Mouse (Mus musculus) midbrain, embryonic 15.5 days (tissue): ENCODE data around the gene Dph1. TPM values are rescaled to one million over a fixed set of nuclear protein-coding genes. Genes with fewer than 3 reads are reported as not detected.

Experiments used
- ATAC-seq: fragments of 200-750 bp; cut with Nextera tagmentation; replicated peaks from 2 replicates; pipeline ENCODE4 v1.8.0; 2017; ENCODE audit warnings: moderate TSS enrichment
- H3K27ac ChIP-seq: fragments of 300-500 bp; sonication (generic); 2 replicates; pipeline ENCODE4 v1.5.1; 2015; ENCODE audit warnings: mild to moderate bottlenecking, inconsistent platforms
- H3K27me3 ChIP-seq: fragments of 300-500 bp; sonication (generic); replicated peaks from 2 replicates; pipeline ENCODE4 v1.6.1; 2015; ENCODE audit warnings: inconsistent platforms
- H3K36me3 ChIP-seq: fragments of 300-500 bp; sonication (generic); replicated peaks from 2 replicates; pipeline ENCODE4 v1.6.1; 2015; ENCODE audit warnings: inconsistent platforms
- H3K4me1 ChIP-seq: fragments of 300-500 bp; sonication (generic); 2 replicates; pipeline ENCODE4 v1.6.1; 2015; ENCODE audit warnings: inconsistent platforms
- H3K4me2 ChIP-seq: fragments of 300-500 bp; sonication (generic); 2 replicates; pipeline ENCODE4 v1.6.1; 2015; ENCODE audit warnings: inconsistent platforms, mild to moderate bottlenecking, moderate library complexity
- H3K4me3 ChIP-seq: fragments of 300-500 bp; sonication (generic); 2 replicates; pipeline ENCODE4 v1.5.1; 2015; ENCODE audit warnings: mild to moderate bottlenecking, inconsistent platforms
- H3K9ac ChIP-seq: fragments of 300-500 bp; sonication (generic); 2 replicates; pipeline ENCODE4 v1.6.1; 2015; ENCODE audit warnings: mild to moderate bottlenecking, inconsistent platforms
- H3K9me3 ChIP-seq: fragments of 300-500 bp; sonication (generic); 2 replicates; pipeline ENCODE4 v1.6.1; 2016; ENCODE audit warnings: inconsistent platforms
- WGBS: fragments of 180-500 bp; shearing (Covaris S2); methylation state at CpG from one replicate; pipeline ENCODE4 v1.1.7; 2015; ENCODE audit warnings: mixed read lengths; 5-methylcytosine and 5-hydroxymethylcytosine counted together
- microRNA counts: library from miRNA; unstranded; fragments of <30 nt; microRNA quantifications from one replicate; lab custom pipeline; 2016
- microRNA-seq: library from miRNA; unstranded; fragments of <30 nt; microRNA quantifications from one replicate; pipeline ENCODE4, GENCODE M21; 2016
- polyA plus RNA-seq: library from polyadenylated mRNA; unstranded; fragments of >200 nt; fragmentation: Nextera tagmentation; extraction: Ambion mirVana; gene quantifications from 2 replicates; pipeline ENCODE4 v1.2.1, GENCODE M21; 2015

Gene Dph1
- polyA plus RNA-seq, 1 experiment from 2014 or later, result 13.1 TPM

GRCm38 (mm10) chr11:75134485-75135068 is 56.5 kb downstream of the Dph1 start:
- no peak overlapping the region for H3K4me2 ChIP-seq
- no peak overlapping the region for H3K27ac ChIP-seq
- H3K9me3 ChIP-seq, result no peaks in the 10 kb centered on the region
- no peaks in the 10 kb centered on the region for H3K36me3 ChIP-seq
- no peaks in the 10 kb centered on the region for H3K27me3 ChIP-seq
- H3K9ac ChIP-seq, result no peak overlapping the region
- 82% methylated on average over 5 of the region's 5 CpGs for WGBS
- H3K4me1 ChIP-seq, result peaks cover 8% of the 10 kb centered on the region
- H3K4me3 ChIP-seq, result no peak overlapping the region
- ATAC-seq, result no peak

DNA sequence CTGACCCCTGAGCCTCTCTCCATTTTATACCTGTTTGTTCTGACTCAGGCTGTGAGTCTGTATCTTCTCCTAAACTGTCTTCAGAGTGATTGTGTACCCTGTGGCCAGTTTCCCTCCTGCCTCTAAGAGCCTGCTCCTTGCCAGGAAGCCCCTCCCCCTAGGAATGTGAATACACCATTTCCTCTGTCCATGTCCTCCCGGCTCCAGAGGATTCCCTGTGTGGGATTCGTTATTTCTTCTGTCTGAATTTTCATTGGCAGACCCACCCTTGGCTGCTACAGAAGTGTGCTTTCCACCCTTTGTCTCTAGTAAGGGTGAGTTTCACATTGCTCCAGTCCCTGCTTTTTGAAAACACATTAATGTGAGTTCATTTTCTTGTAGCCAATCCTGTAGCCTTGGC is 57.1 kb downstream of the Dph1 start:
- peak overlapping the region; percentile 46; the same call in 1 of the 2 replicates for H3K27ac ChIP-seq
- H3K4me1 ChIP-seq, result peaks cover 8% of the 10 kb centered on the region
- no peak overlapping the region for H3K4me3 ChIP-seq
- no peak for ATAC-seq
- no peaks in the 10 kb centered on the region for H3K27me3 ChIP-seq
- 14% methylated on average over 2 of the region's 2 CpGs for WGBS
- no peak overlapping the region for H3K9ac ChIP-seq
- no peak overlapping the region for H3K4me2 ChIP-seq
- H3K9me3 ChIP-seq, result no peaks in the 10 kb centered on the region
- H3K36me3 ChIP-seq, result no peaks in the 10 kb centered on the region

DNA sequence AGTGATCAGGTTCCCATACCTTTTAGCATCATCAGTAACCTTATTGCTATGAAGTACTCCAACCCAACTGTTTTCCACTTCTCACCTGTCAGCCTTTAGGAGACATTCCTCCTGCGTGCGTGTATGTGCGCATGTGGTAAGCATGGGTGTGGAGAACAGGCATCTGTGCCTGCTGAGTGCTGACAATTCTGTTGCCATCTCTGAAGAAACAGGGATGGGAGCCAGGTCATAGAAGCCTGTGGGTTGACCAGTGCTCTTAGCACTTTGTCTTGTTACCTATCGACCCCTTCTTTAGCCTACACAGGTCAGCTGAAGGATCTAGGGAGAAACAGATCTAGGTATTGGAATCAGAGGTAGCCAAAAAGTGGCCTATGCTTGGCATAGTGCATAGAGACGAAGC is 57.6 kb downstream of the Dph1 start:
- no peak overlapping the region for H3K9ac ChIP-seq
- 93% methylated on average over 5 of the region's 5 CpGs for WGBS

GRCm38 (mm10) chr11:75132278-75132677 is 58.8 kb downstream of the Dph1 start:
- Histone ChIP-seq H3K4me2 (no peak overlapping the region), H3K9me3 (no peaks in the 10 kb centered on the region), H3K27me3 (no peaks in the 10 kb centered on the region), H3K4me1 (peaks cover 8% of the 10 kb centered on the region), H3K4me3 (no peak overlapping the region), H3K36me3 (no peaks in the 10 kb centered on the region), H3K27ac (no peak overlapping the region), H3K9ac (no peak overlapping the region)
- ATAC-seq, result no peak
- 71% methylated on average over 5 of the region's 5 CpGs for WGBS

More for the DNA sequence above, 57.6 kb downstream of the Dph1 start:
- H3K4me2 ChIP-seq, result no peak overlapping the region
- no peaks in the 10 kb centered on the region for H3K36me3 ChIP-seq
- H3K4me1 ChIP-seq, result peaks cover 8% of the 10 kb centered on the region
- H3K27me3 ChIP-seq, result no peaks in the 10 kb centered on the region
- H3K4me3 ChIP-seq, result no peak overlapping the region
- peak overlapping the region; percentile 46; the same call in 1 of the 2 replicates for H3K27ac ChIP-seq
- no peaks in the 10 kb centered on the region for H3K9me3 ChIP-seq
- ATAC-seq, result no peak

GRCm38 (mm10) chr11:75131300-75131699 is 59.7 kb downstream of the Dph1 start:
- no peak overlapping the region for H3K9ac ChIP-seq
- WGBS, result 88% methylated on average over 4 of the region's 4 CpGs
- no peaks in the 10 kb centered on the region for H3K27me3 ChIP-seq
- no peak overlapping the region for H3K27ac ChIP-seq
- no peak for ATAC-seq
- no peak overlapping the region for H3K4me3 ChIP-seq
- peaks cover 8% of the 10 kb centered on the region for H3K4me1 ChIP-seq
- no peak overlapping the region for H3K4me2 ChIP-seq
- no peaks in the 10 kb centered on the region for H3K36me3 ChIP-seq
- H3K9me3 ChIP-seq, result no peaks in the 10 kb centered on the region

DNA sequence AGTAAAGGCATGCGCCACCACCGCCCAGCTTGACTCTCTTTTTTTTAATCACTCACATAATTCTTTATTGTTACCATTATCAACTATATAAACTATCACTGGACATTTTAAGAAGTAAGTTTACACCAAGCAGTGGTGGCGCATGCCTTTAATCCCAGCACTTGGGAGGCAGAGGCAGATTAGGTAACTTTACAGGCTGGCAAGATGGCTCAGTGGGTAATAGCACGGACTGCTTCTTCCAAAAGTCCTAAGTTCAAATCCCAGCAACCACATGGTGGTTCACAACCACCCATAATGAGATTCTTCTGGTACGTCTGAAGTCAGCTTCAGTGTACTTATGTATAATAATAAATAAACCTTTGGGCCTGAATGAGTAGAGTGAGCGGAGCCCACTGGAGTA is 61.6 kb downstream of the Dph1 start:
- WGBS, result 95% methylated on average over 6 of the region's 6 CpGs
- H3K9ac ChIP-seq, result no peak overlapping the region
- no peak overlapping the region for H3K27ac ChIP-seq
- peaks cover 5% of the 10 kb centered on the region for H3K4me1 ChIP-seq
- H3K36me3 ChIP-seq, result no peaks in the 10 kb centered on the region
- no peaks in the 10 kb centered on the region for H3K9me3 ChIP-seq
- no peak overlapping the region for H3K4me2 ChIP-seq
- no peaks in the 10 kb centered on the region for H3K27me3 ChIP-seq
- H3K4me3 ChIP-seq, result no peak overlapping the region
- ATAC-seq, result no peak

MicroRNAs within 50 kb of the gene (microRNA counts, 519-probe panel; counts per million panel counts)
- microRNA mmu-miR-132 (lab: Ali Mortazavi, UCI) (3,436 counts per million, percentile 80 among the panel's probes with 10 or more counts), microRNA mmu-miR-212 (lab: Ali Mortazavi, UCI) (not detected)

Small RNA genes lying within 50 kb of the gene (microRNA-seq; reads per million reads assigned to microRNA genes)
- gene Mir132 (942 reads per million, percentile 79 among the genes with 10 or more reads in this experiment), gene Mir212 (46.9 reads per million, percentile 45 among the genes with 10 or more reads in this experiment)

Other genes starting within 250 kb of the Dph1 start
- 2.8 and 3.2 TPM in 2 replicates for gene Hic1, start 21.7 kb downstream of the Dph1 start, polyA plus RNA-seq
- gene Ovca2, start 12.4 kb downstream of the Dph1 start, polyA plus RNA-seq, result 15.4 and 18.3 TPM in 2 replicates
- gene Rtn4rl1, start 2.5 kb upstream of the Dph1 start, polyA plus RNA-seq, result 15.7 and 18.3 TPM in 2 replicates
- 49.1 and 49.6 TPM in 2 replicates for gene Rpa1, start 157.1 kb upstream of the Dph1 start, polyA plus RNA-seq
- 16.8 and 17.2 TPM in 2 replicates for gene Smyd4, start 157.2 kb upstream of the Dph1 start, polyA plus RNA-seq
- 29.8 and 42.7 TPM in 2 replicates for gene Serpinf1, start 231.5 kb upstream of the Dph1 start, polyA plus RNA-seq
- gene Serpinf2, start 248.3 kb upstream of the Dph1 start, polyA plus RNA-seq, result 0.37 TPM in 1 of 2 replicates, not detected in the other